Mouse (Mus musculus) CH12.LX (cell line): ENCODE measurements around the gene Tmem170b. TPM values are rescaled to one million over a fixed set of nuclear protein-coding genes. Genes with fewer than 3 reads are reported as not detected.
A peak's percentile ranks its signal among the peaks of the same experiment; 100 is the strongest.

Experiments
- DNase-seq: peaks from one replicate; pipeline ENCODE4 v3.0.0-alpha.2; 2013; ENCODE audit errors: extremely low read depth
- H3K27ac ChIP-seq: 2 replicates; pipeline ENCODE4 v1.5.1; 2012; ENCODE audit warnings: low read depth, mild to moderate bottlenecking, control low read depth, moderate library complexity; ENCODE audit not compliant: insufficient read depth
- H3K27me3 ChIP-seq: replicated peaks from 2 replicates; pipeline ENCODE3; 2012; ENCODE audit warnings: inconsistent platforms
- H3K36me3 ChIP-seq, 2 experiments: replicated peaks in 1 of 2; 2 replicates each; pipeline versions ENCODE3 to v1.6.1; 2012; ENCODE audit warnings: inconsistent platforms in 1 of 2, low read length in 1 of 2, mild to moderate bottlenecking in 1 of 2, mixed read lengths in 1 of 2, moderate library complexity in 1 of 2; ENCODE audit not compliant: control insufficient read depth in 1 of 2, insufficient read depth in 1 of 2
- H3K4me1 ChIP-seq, 2 experiments: 2 replicates each; pipeline ENCODE4 v1.6.1; 2012; ENCODE audit warnings: inconsistent platforms in 1 of 2, moderate library complexity in 1 of 2; ENCODE audit not compliant: insufficient read depth in 2 of 2, control insufficient read depth in 1 of 2
- H3K4me2 ChIP-seq: 2 replicates; pipeline ENCODE4 v1.6.1; 2012; ENCODE audit warnings: low read depth, mild to moderate bottlenecking, control low read depth; ENCODE audit not compliant: poor library complexity, insufficient read depth, severe bottlenecking
- H3K4me3 ChIP-seq, 3 experiments: fragments of 150-350 bp in 1 of 3; sonication (generic) in 1 of 3; replicated peaks in 1 of 3; 2 replicates each; pipeline versions ENCODE3 to v1.5.1; 2011 to 2012; ENCODE audit warnings: low read depth in 2 of 3, low read length in 2 of 3, mild to moderate bottlenecking in 2 of 3, moderate library complexity in 2 of 3, control low read depth in 1 of 3, improper control_type of control experiment in 1 of 3, inconsistent platforms in 1 of 3, mixed read lengths in 1 of 3; ENCODE audit not compliant: poor library complexity in 1 of 3
- H3K79me2 ChIP-seq: replicated peaks from 2 replicates; pipeline ENCODE4 v1.6.1; 2012; ENCODE audit warnings: mild to moderate bottlenecking, moderate library complexity; ENCODE audit not compliant: control insufficient read depth, poor library complexity, insufficient read depth, severe bottlenecking; ENCODE audit errors: extremely low read depth
- H3K9ac ChIP-seq: 2 replicates; pipeline ENCODE4 v1.6.1; 2012; ENCODE audit warnings: low read depth, mild to moderate bottlenecking, control low read depth, moderate library complexity; ENCODE audit not compliant: insufficient read depth
- H3K9me3 ChIP-seq: replicated peaks from 2 replicates; pipeline ENCODE3; 2012; ENCODE audit warnings: low read length, inconsistent platforms, mixed read lengths
- BHLHE40 ChIP-seq: IDR thresholded peaks from 2 replicates; pipeline ENCODE4 v1.6.1; 2011; ENCODE audit warnings: mild to moderate bottlenecking, low read depth, low read length, improper control_type of control experiment
- CHD1 ChIP-seq: IDR thresholded peaks from 2 replicates; pipeline ENCODE4 v1.6.1; 2012; ENCODE audit warnings: low read depth, low read length, improper control_type of control experiment, inconsistent platforms
- CHD2 ChIP-seq: IDR thresholded peaks from 2 replicates; pipeline ENCODE4 v1.6.1; 2011; ENCODE audit warnings: low read length, improper control_type of control experiment
- E2F4 ChIP-seq: IDR thresholded peaks from 2 replicates; pipeline ENCODE4 v1.6.1; 2011; ENCODE audit warnings: low read depth, low read length, improper control_type of control experiment; ENCODE audit not compliant: insufficient replicate concordance
- EP300 ChIP-seq: IDR thresholded peaks from 2 replicates; pipeline ENCODE4 v1.6.1; 2011; ENCODE audit warnings: low read length, improper control_type of control experiment
- ETS1 ChIP-seq: conservative IDR thresholded peaks from 2 replicates; pipeline ENCODE4 v1.6.1; 2012; ENCODE audit warnings: low read depth, mild to moderate bottlenecking, inconsistent platforms, low read length, improper control_type of control experiment, moderate library complexity
- HCFC1 ChIP-seq: IDR thresholded peaks from 2 replicates; pipeline ENCODE4 v1.6.1; 2012; ENCODE audit warnings: low read depth, mild to moderate bottlenecking, inconsistent platforms, low read length, improper control_type of control experiment
- IRF4 ChIP-seq: IDR thresholded peaks from 2 replicates; pipeline ENCODE4 v1.6.1; 2014; ENCODE audit warnings: low read depth, mild to moderate bottlenecking, inconsistent platforms, low read length, improper control_type of control experiment
- RAD21 ChIP-seq: IDR thresholded peaks from 2 replicates; pipeline ENCODE4 v1.6.1; 2011; ENCODE audit warnings: low read depth, mild to moderate bottlenecking, low read length, improper control_type of control experiment, moderate library complexity
- TCF12 ChIP-seq: IDR thresholded peaks from 2 replicates; pipeline ENCODE4 v1.6.1; 2014; ENCODE audit warnings: low read depth, mild to moderate bottlenecking, inconsistent platforms, low read length, improper control_type of control experiment
- UBTF ChIP-seq: IDR thresholded peaks from 2 replicates; pipeline ENCODE4 v1.6.1; 2012; ENCODE audit warnings: low read depth, mild to moderate bottlenecking, inconsistent platforms, low read length, improper control_type of control experiment, moderate library complexity
- ZKSCAN1 ChIP-seq: IDR thresholded peaks from 2 replicates; pipeline ENCODE4 v1.6.1; 2012; ENCODE audit warnings: low read depth, inconsistent platforms, low read length, improper control_type of control experiment, borderline replicate concordance
- ZMIZ1 ChIP-seq: IDR thresholded peaks from 2 replicates; pipeline ENCODE4 v1.6.1; 2012; ENCODE audit warnings: low read depth, mild to moderate bottlenecking, inconsistent platforms, low read length, improper control_type of control experiment
- dilution Hi-C: fragments of 300-500 bp; cut with MboI; formaldehyde crosslinking; loops from 2 replicates; pipeline ENCODE4 v1.14.3; 2020; ENCODE audit warnings: low sequenced_read_pairs; ENCODE audit not compliant: extremely low pct_unique_long_range_greater_than_20kb, extremely low pct_ligation_motif_present
- in situ Hi-C: fragments of 300-500 bp; cut with MboI; formaldehyde crosslinking; loops from 3 replicates; pipeline ENCODE4 v1.14.3; 2019; ENCODE audit warnings: low sequenced_read_pairs, low pct_ligation_motif_present, low pct_unique_long_range_greater_than_20kb, mixed read lengths
- polyA plus RNA-seq: library from polyadenylated mRNA; unstranded; fragments of >175 nt; gene quantifications from 2 replicates; pipeline ENCODE4 v1.2.1, GENCODE M21; 2012; ENCODE audit warnings: low read depth; ENCODE audit not compliant: insufficient read length
- total RNA-seq, 2 experiments: library from RNA; depleted of rRNA; stranded (reverse); fragments of 300-350 nt in 1 of 2; fragments of >200 nt in 1 of 2; gene quantifications; 2 replicates each; pipeline ENCODE4 v1.2.3; 2012 to 2014

Gene Tmem170b
- total and polyA plus RNA-seq, 3 experiments, result 5.0 to 5.9 (median 5.5) TPM

- Histone ChIP-seq H3K79me2 (no peaks in the 10 kb centered on the region), H3K9ac (no peak overlapping the region), H3K4me1 (peaks cover 38 to 60% of the 10 kb centered on the region in 2 experiments), H3K4me2 (peak overlapping the region; percentile 7), H3K4me3 (no peak overlapping the region), H3K27me3 (no peaks in the 10 kb centered on the region), H3K27ac (no peak overlapping the region), H3K36me3 (no peaks in the 10 kb centered on the region), H3K9me3 (no peaks in the 10 kb centered on the region)
- no peak for TF ChIP-seq UBTF
- peak; percentile 46 for TF ChIP-seq ETS1
- TF ChIP-seq BHLHE40, result 0 out of 2 replicates have a peak, but pooled peaks have one; percentile 20
- 0 out of 2 replicates have a peak, but pooled peaks have one; percentile 50 for TF ChIP-seq CHD2
- no peak for TF ChIP-seq ZMIZ1
- TF ChIP-seq IRF4, result peak; percentile 45; the same call in 1 of the 2 replicates
- peak; percentile 58; the same call in 1 of the 2 replicates for TF ChIP-seq EP300
- no peak for TF ChIP-seq CHD1
- TF ChIP-seq TCF12, result peak; percentile 68
- in situ Hi-C loops (no loop called here), dilution Hi-C loops (no loop called here)
- peak; percentile 74 for DNase-seq
These were observed 71.1 kb downstream of the Tmem170b start for GRCm38 (mm10) chr13:41676836-41677186.

- Histone ChIP-seq H3K36me3 (no peaks in the 10 kb centered on the region), H3K9ac (no peak overlapping the region), H3K4me3 (no peak overlapping the region), H3K79me2 (no peaks in the 10 kb centered on the region), H3K4me2 (no peak overlapping the region), H3K4me1 (peaks cover 24 to 41% of the 10 kb centered on the region in 2 experiments), H3K9me3 (no peaks in the 10 kb centered on the region), H3K27me3 (no peaks in the 10 kb centered on the region), H3K27ac (no peak overlapping the region)
- no peak for TF ChIP-seq RAD21
- TF ChIP-seq CHD1, result no peak
- no peak for TF ChIP-seq HCFC1
- TF ChIP-seq E2F4, result no peak
- no peak for TF ChIP-seq ZKSCAN1
- dilution Hi-C loops, result no loop called here
- DNase-seq, result no peak
- in situ Hi-C loops, result no loop called here
These were observed 75.3 kb downstream of the Tmem170b start for GRCm38 (mm10) chr13:41680854-41681549.
